Comparison of ENCODE assay signal across 9 mouse cellular contexts in genomic region chr3:122088054-122088681, GRCm38 (mm10). TPM values are rescaled to one million over a fixed set of nuclear protein-coding genes. Genes with fewer than 3 reads are reported as not detected.
DNase-seq lines count a peak whose midpoint lies in the region; ATAC-seq and TF ChIP-seq lines count a peak whose summit lies in the region.
"Had no signal": no experiment of that assay in that cellular context is flagged by ENCODE, and none has a peak within 500 bp of the region (broad histone marks: within the 10 kb centered on the region; RNA-seq: fewer than 3 reads in every experiment).

No protein-coding gene starts in this region.

- H3K4me2 ChIP-seq in heart, embryonic 13.5 days = no peak overlapping the region
- H3K4me2 ChIP-seq in lung, embryonic 14.5 days = no peak overlapping the region

- no peaks in the 10 kb centered on the region for H3K79me3 ChIP-seq in C2C12 (ENCODE audit: low read depth)

- no peaks in the 10 kb centered on the region for H3K36me3 ChIP-seq in C2C12 (ENCODE audit: control insufficient read depth, insufficient read depth)
- H3K36me3 ChIP-seq in heart, embryonic 13.5 days = no peaks in the 10 kb centered on the region
- H3K36me3 ChIP-seq in lung, embryonic 14.5 days (ENCODE audit: insufficient read depth) = no peaks in the 10 kb centered on the region

- peak; percentile 31 for ATAC-seq in heart, embryonic 13.5 days (ENCODE audit: extremely low read depth, insufficient number of reproducible peaks, low FRiP score, low TSS enrichment)
- ATAC-seq in lung, embryonic 14.5 days (ENCODE audit: insufficient read depth) = peak; percentile 71
- ATAC-seq: inflammation-experienced regulatory T-cells, adult 6 months had no signal

- H3K27ac ChIP-seq in heart, embryonic 13.5 days (replicated peaks) = peak overlapping the region; percentile 67
- peak overlapping the region; percentile 44; the same call in 1 of the 2 replicates for H3K27ac ChIP-seq in lung, embryonic 14.5 days (ENCODE audit: low read depth)

- H3K4me3 ChIP-seq in C2C12 (ENCODE audit: insufficient read depth, poor library complexity, severe bottlenecking) = no peak overlapping the region
- no peak overlapping the region for H3K4me3 ChIP-seq in heart, embryonic 13.5 days
- no peak overlapping the region for H3K4me3 ChIP-seq in lung, embryonic 14.5 days (ENCODE audit: low read depth, low read length)

- H3K79me2 ChIP-seq in C2C12 (ENCODE audit: control insufficient read depth, insufficient read depth) = no peaks in the 10 kb centered on the region

- H3K4me1 ChIP-seq in heart, embryonic 13.5 days = peaks cover 13% of the 10 kb centered on the region
- H3K4me1 ChIP-seq in lung, embryonic 14.5 days (ENCODE audit: insufficient read depth) = no peaks in the 10 kb centered on the region

- H3ac ChIP-seq in C2C12 (ENCODE audit: control insufficient read depth, insufficient read length, low read depth) = no peak overlapping the region

- DNase-seq in adipocyte (ENCODE audit: low spot score) = peak; percentile 14
- DNase-seq in lung, embryonic 14.5 days = peak; percentile 60
- DNase-seq in c-Kit-positive CD71-positive TER-119-positive erythroid progenitor cells, embryonic 14.5 days (ENCODE audit: low spot score) = no peak
- no peak for DNase-seq in adrenal gland, postnatal 14 days
- DNase-seq in natural killer cell, adult 2 months (ENCODE audit: low spot score in 2 of 2) = no peak
- DNase-seq in kidney, postnatal 36 days = no peak

- TF ChIP-seq CTCF in C2C12 (IDR thresholded peaks at IDR 0.05; ENCODE audit: control insufficient read depth, insufficient read depth, insufficient read length) = no peak
- no peak for TF ChIP-seq CTCF in lung, embryonic 14.5 days (IDR thresholded peaks at IDR 0.05; ENCODE audit: low read depth)

- no peaks in the 10 kb centered on the region for H3K9me3 ChIP-seq in heart, embryonic 13.5 days
- no peaks in the 10 kb centered on the region for H3K9me3 ChIP-seq in lung, embryonic 14.5 days (ENCODE audit: low read depth, low read length)

- H3K9ac ChIP-seq in heart, embryonic 13.5 days = 0 out of 2 replicates have a peak overlapping the region, but pooled peaks have one; percentile 14
- H3K9ac ChIP-seq in lung, embryonic 14.5 days = no peak overlapping the region

- no peaks in the 10 kb centered on the region for H3K27me3 ChIP-seq in C2C12 (ENCODE audit: control insufficient read depth, insufficient read depth, insufficient read length)
- H3K27me3 ChIP-seq in heart, embryonic 13.5 days (replicated peaks) = no peaks in the 10 kb centered on the region
- no peaks in the 10 kb centered on the region for H3K27me3 ChIP-seq in lung, embryonic 14.5 days (ENCODE audit: insufficient read depth, low read length)

- 34% methylated on average over 11 of the region's 11 CpGs for WGBS in heart, embryonic 13.5 days
- WGBS in lung, embryonic 14.5 days = 57% methylated on average over 11 of the region's 11 CpGs

TF ChIP-seq in C2C12, 6 proteins besides CTCF, POLR2A, EP300 and RAD21:
- no peak for TF ChIP-seq USF1 (IDR thresholded peaks at IDR 0.05; ENCODE audit: low read depth)
- peak; percentile 90 for TF ChIP-seq FOSL1 (IDR thresholded peaks at IDR 0.05; ENCODE audit: insufficient read depth, low read length, poor library complexity, severe bottlenecking)
- TF ChIP-seq MYOD1 (IDR thresholded peaks at IDR 0.05; ENCODE audit: control insufficient read depth, insufficient read length, low read depth) = peak; percentile 100
- TF ChIP-seq CEBPB (IDR thresholded peaks at IDR 0.05; ENCODE audit: low read depth) = peak; percentile 87
- no peak for TF ChIP-seq MYOG (IDR thresholded peaks at IDR 0.05; ENCODE audit: control insufficient read depth, extremely low read depth, insufficient read length)
- peak; percentile 69 for TF ChIP-seq MAX (IDR thresholded peaks at IDR 0.05)

RNA-seq across cellular contexts. Expression of gene Abca4, which starts 43.9 kb away (rescaled TPM):
- polyA plus RNA-seq in C2C12 (2012; fragmentation: generic; extraction: Trizol) = 0.02 TPM
- polyA plus RNA-seq in heart, embryonic 13.5 days (2015; fragmentation: Nextera tagmentation; extraction: Ambion mirVana) = 2.4 and 2.5 TPM in 2 replicates
- polyA plus RNA-seq in lung, embryonic 14.5 days (2014; fragmentation: Nextera tagmentation; extraction: Ambion mirVana) = 0.78 and 1.7 TPM in 2 replicates
- 2.3 and 3.5 TPM in 2 replicates for total RNA-seq in adrenal gland, postnatal 14 days (2021)
- polyA plus RNA-seq: inflammation-experienced regulatory T-cells, adult 6 months had no signal

Comparison
In these comparisons a context has a peak if more than half of its experiments do, and no peak if none do; other contexts are left out.
1. DNase-seq: peak in adipocyte (single experiment) and lung, embryonic 14.5 days (single experiment); none in c-Kit-positive CD71-positive TER-119-positive erythroid progenitor cells, embryonic 14.5 days (single experiment), adrenal gland, postnatal 14 days (single experiment), natural killer cell, adult 2 months (0 of 2) and kidney, postnatal 36 days (0 of 2).